Mouse (Mus musculus): ENCODE data around the gene Mapk1.

- TF ChIP-seq POLR2A (IDR thresholded peaks at IDR 0.05; ENCODE audit: insufficient read length, low read depth) (no peak), SRF (IDR thresholded peaks at IDR 0.05; ENCODE audit: control insufficient read depth, insufficient read length, low read depth) (no peak), TCF12 (IDR thresholded peaks at IDR 0.05; ENCODE audit: insufficient read depth, poor library complexity, severe bottlenecking) (no peak), USF1 (IDR thresholded peaks at IDR 0.05; ENCODE audit: low read depth) (no peak), CEBPB (IDR thresholded peaks at IDR 0.05; ENCODE audit: insufficient read depth, poor library complexity, severe bottlenecking) (no peak), TCF3 (IDR thresholded peaks at IDR 0.05; ENCODE audit: insufficient read length, low read depth) (no peak)
Observed at GRCm38 (mm10) chr16:17012583-17012982, 29.4 kb downstream of the Mapk1 start.

Data from myocyte (in vitro differentiated cells).